Mouse (Mus musculus) midbrain, embryonic 11.5 days (tissue): ENCODE results near the gene Scaf4. TPM values are rescaled to one million over a fixed set of nuclear protein-coding genes. Genes with fewer than 3 reads are reported as not detected.

Experiments
- ATAC-seq: fragments of 200-750 bp; cut with Nextera tagmentation; 2 replicates; pipeline ENCODE4 v1.8.0; 2017; ENCODE audit warnings: moderate TSS enrichment, moderate library complexity; ENCODE audit not compliant: low FRiP score
- DNase-seq: peaks from one replicate; pipeline ENCODE4 v3.0.0; 2015; ENCODE audit warnings: low spot score; ENCODE audit errors: missing footprints
- H3K27ac ChIP-seq: fragments of 300-500 bp; sonication (generic); 2 replicates; pipeline ENCODE4 v1.5.1; 2014; ENCODE audit warnings: low read depth, low read length
- H3K27me3 ChIP-seq: fragments of 300-500 bp; sonication (generic); 2 replicates; pipeline ENCODE4 v1.6.1; 2014; ENCODE audit warnings: mild to moderate bottlenecking, low read length, moderate library complexity, mixed read lengths; ENCODE audit not compliant: control insufficient read depth, insufficient read depth
- H3K36me3 ChIP-seq: fragments of 300-500 bp; sonication (generic); 2 replicates; pipeline ENCODE4 v1.6.1; 2014; ENCODE audit warnings: mild to moderate bottlenecking, low read length, moderate library complexity, mixed read lengths; ENCODE audit not compliant: control insufficient read depth, insufficient read depth
- H3K4me1 ChIP-seq: fragments of 300-500 bp; sonication (generic); 2 replicates; pipeline ENCODE4 v1.6.1; 2014; ENCODE audit warnings: low read length; ENCODE audit not compliant: control insufficient read depth, insufficient read depth
- H3K4me2 ChIP-seq: fragments of 300-500 bp; sonication (generic); 2 replicates; pipeline ENCODE4 v1.6.1; 2014; ENCODE audit warnings: mild to moderate bottlenecking, moderate library complexity
- H3K4me3 ChIP-seq: fragments of 300-500 bp; sonication (generic); 2 replicates; pipeline ENCODE4 v1.5.1; 2014; ENCODE audit warnings: low read depth, low read length
- H3K9ac ChIP-seq: fragments of 300-500 bp; sonication (generic); 2 replicates; pipeline ENCODE4 v1.6.1; 2014; ENCODE audit warnings: low read length
- H3K9me3 ChIP-seq: fragments of 300-500 bp; sonication (generic); 2 replicates; pipeline ENCODE4 v1.6.1; 2016; ENCODE audit warnings: low read length; ENCODE audit not compliant: control insufficient read depth
- WGBS: fragments of 180-500 bp; shearing (Covaris S2); extraction: QIAGEN DNeasy Blood & Tissue Kit; methylation state at CpG from one replicate; pipeline ENCODE4 v1.1.7; 2014; 5-methylcytosine and 5-hydroxymethylcytosine counted together
- polyA plus RNA-seq: library from polyadenylated mRNA; unstranded; fragments of >200 nt; fragmentation: Nextera tagmentation; extraction: Ambion mirVana; gene quantifications from 2 replicates; pipeline ENCODE4 v1.2.1, GENCODE M21; 2014

Scaf4 gene
- polyA plus RNA-seq, 1 experiment from 2014 or later, result 31.6 TPM

DNA sequence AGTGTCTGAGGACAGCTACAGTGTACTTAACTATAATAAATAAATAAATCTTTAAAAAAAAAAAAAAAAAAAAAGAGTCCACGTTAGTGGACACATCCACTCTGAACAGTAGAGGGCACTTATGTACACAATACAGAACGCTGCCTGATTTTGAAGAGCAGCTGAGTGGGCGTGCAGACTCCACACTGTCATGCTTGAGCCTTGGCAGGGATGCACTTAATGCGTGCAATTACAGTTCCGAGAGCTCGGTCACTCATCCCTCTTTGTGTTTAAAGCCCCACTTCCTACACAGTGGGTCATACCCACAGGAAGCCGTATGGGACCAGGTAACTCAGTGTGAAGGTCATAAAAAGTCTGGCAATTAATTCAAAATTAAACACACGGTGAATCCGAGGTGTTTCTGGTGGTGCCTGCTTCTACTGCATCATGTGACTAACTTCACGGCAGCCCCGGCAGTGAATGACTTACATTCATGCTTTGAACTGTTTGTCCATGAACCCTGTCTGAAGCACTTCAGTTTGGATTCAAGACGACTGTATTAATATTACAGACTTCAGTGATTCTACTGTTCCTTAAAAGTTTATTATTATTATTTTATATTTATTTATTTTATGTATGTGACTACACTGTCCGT, 28.3 kb upstream of the Scaf4 start:
- H3K36me3 ChIP-seq, result no peaks in the 10 kb centered on the region
- no peaks in the 10 kb centered on the region for H3K9me3 ChIP-seq
- H3K27me3 ChIP-seq, result no peaks in the 10 kb centered on the region
- peak; percentile 11; the same call in 1 of the 2 replicates for ATAC-seq
- WGBS, result 86% methylated on average over 13 of the region's 13 CpGs
- DNase-seq, result peak; percentile 84
- H3K27ac ChIP-seq, result no peak overlapping the region
- H3K4me2 ChIP-seq, result no peak overlapping the region
- H3K9ac ChIP-seq, result no peak overlapping the region
- no peak overlapping the region for H3K4me3 ChIP-seq
- no peaks in the 10 kb centered on the region for H3K4me1 ChIP-seq

DNA sequence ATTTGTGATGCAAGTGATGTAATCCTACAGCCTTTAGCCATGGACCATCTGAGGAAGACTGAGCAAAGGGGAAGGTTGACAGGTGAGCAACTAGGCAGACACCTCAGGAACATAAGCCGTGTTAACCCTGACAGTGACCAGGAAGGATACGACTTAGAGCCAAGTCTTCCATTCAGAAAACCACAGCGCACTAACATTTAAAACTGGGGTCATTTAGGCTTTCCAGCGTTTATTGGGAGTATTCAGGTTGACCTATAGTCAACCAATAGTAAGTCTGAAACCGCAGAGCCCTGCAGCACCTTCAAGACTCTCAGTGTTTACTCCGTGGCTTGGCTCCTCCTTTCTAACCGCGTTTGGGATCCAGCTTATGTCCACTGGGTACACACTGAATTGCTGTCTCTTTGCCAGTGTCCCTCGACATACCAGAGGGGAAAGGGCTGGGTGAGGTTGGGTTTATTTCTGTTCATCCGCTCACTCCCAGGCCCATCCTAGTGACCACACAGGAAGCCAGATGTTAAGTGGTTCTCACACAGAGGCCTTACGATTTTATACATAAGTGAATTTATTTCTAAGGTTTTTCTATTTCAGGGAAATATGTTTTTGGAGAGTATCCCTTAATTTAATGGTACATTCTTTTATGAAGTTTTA, 26.3 kb upstream of the Scaf4 start:
- no peak overlapping the region for H3K27ac ChIP-seq
- DNase-seq (peak; percentile 54), ATAC-seq (no peak)
- H3K9ac ChIP-seq, result no peak overlapping the region
- H3K4me1 ChIP-seq, result no peaks in the 10 kb centered on the region
- H3K9me3 ChIP-seq, result no peaks in the 10 kb centered on the region
- no peaks in the 10 kb centered on the region for H3K27me3 ChIP-seq
- H3K4me2 ChIP-seq, result no peak overlapping the region
- WGBS, result 82% methylated on average over 11 of the region's 11 CpGs
- no peak overlapping the region for H3K4me3 ChIP-seq
- no peaks in the 10 kb centered on the region for H3K36me3 ChIP-seq

DNA sequence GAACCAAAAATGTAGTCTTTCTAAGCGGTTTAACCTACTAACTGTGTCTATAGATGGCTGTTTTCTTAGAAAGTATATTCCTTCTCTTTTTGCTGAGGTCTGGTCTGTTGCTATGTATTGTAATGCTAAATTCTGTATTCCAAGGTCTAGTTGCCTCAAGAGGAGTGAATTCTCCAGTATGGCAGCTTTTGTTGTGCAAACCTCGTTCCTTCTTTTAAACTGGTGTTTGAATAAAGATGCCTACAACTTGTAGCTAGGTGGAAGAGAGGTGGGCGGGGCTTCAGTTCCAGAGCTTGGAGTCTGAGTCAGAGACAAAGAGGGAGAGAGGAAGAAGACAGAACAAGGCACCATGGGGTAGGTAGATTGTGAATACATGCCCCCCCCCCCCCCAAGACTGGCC, 25.5 kb upstream of the Scaf4 start:
- peak; percentile 17 for DNase-seq
- Histone ChIP-seq H3K27ac (no peak overlapping the region), H3K4me1 (no peaks in the 10 kb centered on the region), H3K9ac (no peak overlapping the region), H3K4me2 (no peak overlapping the region), H3K4me3 (no peak overlapping the region), H3K36me3 (no peaks in the 10 kb centered on the region), H3K9me3 (no peaks in the 10 kb centered on the region), H3K27me3 (no peaks in the 10 kb centered on the region)
- no peak for ATAC-seq
- 49% methylated on average over 3 of the region's 3 CpGs for WGBS

DNA sequence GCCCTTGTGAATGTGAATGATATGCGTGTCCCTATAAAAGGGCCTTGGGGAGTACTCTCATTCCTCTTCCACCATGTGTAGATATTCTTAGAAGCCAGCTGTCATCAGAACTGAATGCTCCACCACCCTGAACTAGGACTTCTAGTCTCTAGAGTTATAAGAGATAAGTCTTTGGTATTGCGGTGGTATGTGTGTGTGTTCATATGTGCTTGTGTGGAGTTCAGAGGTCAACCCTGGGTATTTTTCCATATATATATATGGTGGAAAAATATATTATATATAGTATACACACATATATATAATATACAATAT, 19.6 kb upstream of the Scaf4 start:
- WGBS, result 92% methylated on average over 2 of the region's 2 CpGs
- ATAC-seq (no peak), DNase-seq (peak; percentile 28)
- H3K36me3 ChIP-seq, result no peaks in the 10 kb centered on the region
- no peak overlapping the region for H3K4me2 ChIP-seq
- no peak overlapping the region for H3K9ac ChIP-seq
- H3K4me1 ChIP-seq, result peaks cover under 1% of the 10 kb centered on the region; the same call in 1 of the 2 replicates
- H3K27ac ChIP-seq, result no peak overlapping the region
- H3K27me3 ChIP-seq, result peaks cover under 1% of the 10 kb centered on the region; the same call in 1 of the 2 replicates
- H3K4me3 ChIP-seq, result no peak overlapping the region
- H3K9me3 ChIP-seq, result no peaks in the 10 kb centered on the region

DNA sequence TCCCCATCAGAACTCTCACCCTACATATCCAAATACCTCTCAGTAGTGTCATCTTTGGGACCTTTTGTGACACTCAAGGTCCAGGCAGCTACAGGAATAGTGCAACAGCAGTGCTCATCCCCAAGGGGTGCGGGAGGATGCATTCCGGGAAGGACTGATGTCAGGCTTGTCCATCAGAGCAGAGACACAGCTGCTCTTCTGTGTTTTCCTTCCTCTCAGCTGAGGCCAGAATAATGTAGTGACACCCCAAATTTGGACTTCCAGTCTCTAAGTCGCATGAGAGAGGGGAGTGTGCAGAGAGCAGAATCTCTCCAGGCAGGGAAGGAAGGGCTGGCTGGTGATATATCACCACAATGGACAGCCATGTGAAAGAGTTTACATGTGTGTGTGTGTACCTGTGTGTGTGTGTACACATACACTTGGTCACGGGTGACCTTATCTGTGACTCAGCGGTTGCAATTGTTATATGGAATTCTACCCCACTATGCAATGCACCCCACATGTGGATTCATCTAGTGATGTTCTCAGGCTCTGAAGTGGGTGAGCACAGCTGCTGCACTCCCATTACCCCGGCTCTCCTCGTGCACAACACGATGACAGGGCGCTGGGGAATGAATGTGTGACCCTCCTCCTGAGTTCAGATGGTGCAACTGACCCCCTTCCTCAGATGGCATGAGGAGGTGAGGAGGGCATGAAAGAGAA, 19.1 kb upstream of the Scaf4 start:
- 83% methylated on average over 9 of the region's 9 CpGs for WGBS

DNA sequence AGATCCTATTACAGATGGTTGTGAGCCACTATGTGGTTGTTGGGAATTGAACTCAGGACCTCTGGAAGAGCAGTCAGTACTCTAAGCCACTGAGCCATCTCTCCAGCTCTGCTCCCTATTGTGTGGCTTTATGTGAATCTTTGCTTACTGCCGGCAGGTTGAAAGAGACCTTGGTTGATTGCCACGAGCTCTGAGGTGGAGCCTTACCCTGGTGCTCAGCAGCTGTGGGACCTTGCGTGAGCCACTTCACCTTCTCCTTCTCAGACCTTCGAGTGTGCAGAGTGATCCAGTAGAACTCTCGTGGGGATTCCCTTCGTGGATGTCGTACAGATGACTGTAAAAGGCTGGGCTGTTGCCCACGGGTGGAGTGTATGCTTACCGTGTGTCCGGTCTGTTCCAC, 17.4 kb upstream of the Scaf4 start:
- no peak overlapping the region for H3K27ac ChIP-seq
- 88% methylated on average over 10 of the region's 10 CpGs for WGBS
- H3K4me2 ChIP-seq, result no peak overlapping the region
- H3K9me3 ChIP-seq, result no peaks in the 10 kb centered on the region
- H3K4me3 ChIP-seq, result no peak overlapping the region
- peaks cover 10% of the 10 kb centered on the region for H3K4me1 ChIP-seq
- no peak overlapping the region for H3K9ac ChIP-seq
- ATAC-seq (no peak), DNase-seq (peak; percentile 59)
- H3K36me3 ChIP-seq, result no peaks in the 10 kb centered on the region
- peaks cover 4% of the 10 kb centered on the region; the same call in 1 of the 2 replicates for H3K27me3 ChIP-seq

More for the DNA sequence above, 19.1 kb upstream of the Scaf4 start:
- Histone ChIP-seq H3K9me3 (no peaks in the 10 kb centered on the region), H3K9ac (no peak overlapping the region), H3K27me3 (peaks cover 4% of the 10 kb centered on the region; the same call in 1 of the 2 replicates), H3K4me3 (no peak overlapping the region), H3K27ac (no peak overlapping the region), H3K4me1 (peaks cover 3% of the 10 kb centered on the region; the same call in 1 of the 2 replicates), H3K4me2 (no peak overlapping the region), H3K36me3 (no peaks in the 10 kb centered on the region)
- peak; percentile 75 for DNase-seq
- no peak for ATAC-seq

DNA sequence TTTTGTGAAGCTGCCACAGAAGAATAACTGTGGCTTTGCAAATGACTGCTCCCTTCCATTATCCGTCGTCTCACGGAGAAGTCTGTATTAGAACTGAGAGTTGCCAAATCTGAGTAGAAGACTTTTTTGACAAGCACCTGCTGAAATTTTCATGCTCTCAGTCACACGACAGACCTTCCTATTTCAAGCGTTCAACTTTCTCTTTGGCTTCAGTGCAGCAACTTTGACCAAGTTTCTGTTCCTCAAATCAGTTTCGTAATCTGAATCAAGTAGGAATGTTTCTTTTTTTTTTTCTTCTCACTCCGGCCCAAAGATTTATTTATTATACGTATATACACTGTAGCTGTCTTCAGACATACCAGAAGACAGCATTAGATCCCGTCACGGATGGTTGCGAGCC, 16.6 kb upstream of the Scaf4 start:
- H3K9me3 ChIP-seq, result no peaks in the 10 kb centered on the region
- peak; percentile 39 for DNase-seq
- H3K4me1 ChIP-seq, result peaks cover 10% of the 10 kb centered on the region
- whole genome bisulfite sequencing, result 91% methylated on average over 11 of the region's 11 CpGs
- H3K27me3 ChIP-seq, result peaks cover 4% of the 10 kb centered on the region; the same call in 1 of the 2 replicates
- no peak overlapping the region for H3K27ac ChIP-seq
- no peak for ATAC-seq
- H3K9ac ChIP-seq, result no peak overlapping the region
- H3K4me2 ChIP-seq, result no peak overlapping the region
- no peaks in the 10 kb centered on the region for H3K36me3 ChIP-seq
- H3K4me3 ChIP-seq, result no peak overlapping the region

DNA sequence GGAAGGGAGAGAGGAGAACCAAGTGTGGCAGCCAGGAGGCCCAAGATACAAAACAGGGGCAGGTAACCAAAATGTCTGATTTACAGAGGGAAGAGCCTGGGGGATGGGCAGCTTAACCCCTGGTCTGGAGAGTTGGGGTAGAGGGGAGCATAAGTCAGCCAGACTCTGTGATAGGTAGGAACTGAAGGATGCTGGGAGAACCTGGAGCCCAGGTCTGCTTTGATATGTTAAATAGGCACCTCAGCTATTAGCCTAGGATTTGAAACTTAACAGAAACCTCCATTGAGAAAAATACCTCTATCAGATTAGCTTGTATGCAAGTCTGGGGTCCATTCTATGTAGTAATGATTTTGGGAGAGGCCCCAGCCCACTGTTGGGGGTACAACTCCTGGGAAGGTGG, 15.3 kb upstream of the Scaf4 start:
- DNase-seq (peak; percentile 39), ATAC-seq (no peak)
- Histone ChIP-seq H3K27ac (no peak overlapping the region), H3K4me1 (peaks cover 10% of the 10 kb centered on the region), H3K4me2 (no peak overlapping the region), H3K36me3 (no peaks in the 10 kb centered on the region), H3K4me3 (no peak overlapping the region), H3K27me3 (peaks cover 4% of the 10 kb centered on the region; the same call in 1 of the 2 replicates), H3K9me3 (no peaks in the 10 kb centered on the region), H3K9ac (no peak overlapping the region)
